ENCODE assay signal across 8 mouse cellular contexts in genomic region chr15:84072226-84072625, GRCm38 (mm10). TPM values are rescaled to one million over a fixed set of nuclear protein-coding genes. Genes with fewer than 3 reads are reported as not detected.
A peak's percentile ranks its signal among the peaks of the same experiment; 100 is the strongest.
DNase-seq lines count a peak whose midpoint lies in the region; ATAC-seq and TF ChIP-seq lines count a peak whose summit lies in the region.

No protein-coding gene starts in this region.

- H3K4me1 ChIP-seq in intestine, postnatal 0 days (replicated peaks; ENCODE audit: control insufficient read depth, insufficient read depth, low read length), result no peaks in the 10 kb centered on the region
- peaks cover 2% of the 10 kb centered on the region; the same call in 1 of the 2 replicates for H3K4me1 ChIP-seq in intestine, embryonic 16.5 days (ENCODE audit: control insufficient read depth, insufficient read depth, low read length)

- ATAC-seq in intestine, postnatal 0 days, result no peak
- ATAC-seq in intestine, embryonic 16.5 days, result no peak
- ATAC-seq in megakaryocyte progenitor cell, adult 5-6 weeks (replicated peaks; ENCODE audit: poor library complexity), result peak; percentile 79

- H3K36me3 ChIP-seq in intestine, postnatal 0 days (ENCODE audit: control insufficient read depth, insufficient read depth), result no peaks in the 10 kb centered on the region
- H3K36me3 ChIP-seq in intestine, embryonic 16.5 days (ENCODE audit: control insufficient read depth, insufficient read depth, low read length), result no peaks in the 10 kb centered on the region

- H3K4me3 ChIP-seq in intestine, postnatal 0 days (ENCODE audit: low read depth, low read length), result no peak overlapping the region
- H3K4me3 ChIP-seq in intestine, embryonic 16.5 days (ENCODE audit: low read length), result no peak overlapping the region

- no peak overlapping the region for H3K27ac ChIP-seq in intestine, postnatal 0 days (ENCODE audit: low read depth, low read length)
- no peak overlapping the region for H3K27ac ChIP-seq in intestine, embryonic 16.5 days (ENCODE audit: low read length)

- H3K4me2 ChIP-seq in intestine, postnatal 0 days (replicated peaks; ENCODE audit: low read depth), result no peak overlapping the region
- no peak overlapping the region for H3K4me2 ChIP-seq in intestine, embryonic 16.5 days (ENCODE audit: low read depth, low read length)

- no peaks in the 10 kb centered on the region for H3K9me3 ChIP-seq in intestine, postnatal 0 days (ENCODE audit: control insufficient read depth)
- no peaks in the 10 kb centered on the region for H3K9me3 ChIP-seq in intestine, embryonic 16.5 days (ENCODE audit: control insufficient read depth, low read length)

- TF ChIP-seq CTCF in intestine, postnatal 0 days (IDR thresholded peaks at IDR 0.05; ENCODE audit: low read depth), result peak; percentile 66

- peak; percentile 85 for DNase-seq in MN1 (ENCODE audit: low spot score)
- DNase-seq in cerebellum, adult 9-10 months, result peak; percentile 77
- peak; percentile 91 to 95 for DNase-seq in frontal cortex, postnatal 25 days (ENCODE audit: low spot score in 2 of 2)
- DNase-seq in layer of hippocampus, adult 9-10 months (ENCODE audit: low spot score), result peak; percentile 92
- no peak for DNase-seq in T-cell, adult 2 months (ENCODE audit: low spot score)

- H3K27me3 ChIP-seq in intestine, postnatal 0 days (replicated peaks; ENCODE audit: control insufficient read depth, insufficient read depth, low read length), result peaks cover 44% of the 10 kb centered on the region
- peaks cover 32% of the 10 kb centered on the region for H3K27me3 ChIP-seq in intestine, embryonic 16.5 days (replicated peaks; ENCODE audit: control insufficient read depth, insufficient read depth, low read length)

- H3K9ac ChIP-seq in intestine, postnatal 0 days (ENCODE audit: low read depth, low read length), result no peak overlapping the region
- no peak overlapping the region for H3K9ac ChIP-seq in intestine, embryonic 16.5 days (ENCODE audit: low read depth, low read length)

- WGBS in intestine, postnatal 0 days, result 30% methylated on average over 7 of the region's 7 CpGs
- 35% methylated on average over 7 of the region's 7 CpGs for WGBS in intestine, embryonic 16.5 days

RNA-seq across cellular contexts. Expression of gene Efcab6, which starts 7.0 kb away (rescaled TPM):
- polyA plus RNA-seq in intestine, postnatal 0 days (2015; fragmentation: Nextera tagmentation; extraction: Ambion mirVana), result not detected in 2 replicates
- polyA plus RNA-seq in intestine, embryonic 16.5 days (2015; fragmentation: Nextera tagmentation; extraction: Ambion mirVana), result 0.05 and 0.18 TPM in 2 replicates
- total RNA-seq in megakaryocyte progenitor cell, adult 5-6 weeks (2015), result not detected in 2 replicates
- not detected in 2 replicates for total RNA-seq in megakaryocyte progenitor cell, adult 5-6 weeks (2017)

RNA-seq across cellular contexts. Expression of gene Sult4a1, which starts 33.3 kb away (rescaled TPM):
- 3.8 and 4.5 TPM in 2 replicates for polyA plus RNA-seq in intestine, postnatal 0 days (2015; fragmentation: Nextera tagmentation; extraction: Ambion mirVana)
- polyA plus RNA-seq in intestine, embryonic 16.5 days (2015; fragmentation: Nextera tagmentation; extraction: Ambion mirVana), result 4.9 and 5.1 TPM in 2 replicates
- not detected in 2 replicates for total RNA-seq in megakaryocyte progenitor cell, adult 5-6 weeks (2015)
- not detected in 2 replicates for total RNA-seq in megakaryocyte progenitor cell, adult 5-6 weeks (2017)

RNA-seq across cellular contexts. Expression of gene Pnpla5, which starts 50.7 kb away (rescaled TPM):
- polyA plus RNA-seq in intestine, postnatal 0 days (2015; fragmentation: Nextera tagmentation; extraction: Ambion mirVana), result not detected in 2 replicates
- not detected in 2 replicates for polyA plus RNA-seq in intestine, embryonic 16.5 days (2015; fragmentation: Nextera tagmentation; extraction: Ambion mirVana)
- not detected in 2 replicates for total RNA-seq in megakaryocyte progenitor cell, adult 5-6 weeks (2015)
- total RNA-seq in megakaryocyte progenitor cell, adult 5-6 weeks (2017), result not detected in 2 replicates
